Mouse (Mus musculus) ovary, postnatal 14 days (tissue): ENCODE measurements around the gene Slc9b1.

Source experiments
- DNase-seq: peaks from one replicate; pipeline ENCODE4 v3.0.0; 2022; ENCODE audit warnings: low spot score

The Slc9b1 gene

GRCm38 (mm10) chr3:135393186-135393585, 45.4 kb downstream of the Slc9b1 start:
- DNase-seq = no peak

- DNase-seq = no peak
These were observed 47.3 kb downstream of the Slc9b1 start for GRCm38 (mm10) chr3:135395085-135395484.

- DNase-seq = no peak
These were observed 48.3 kb downstream of the Slc9b1 start for GRCm38 (mm10) chr3:135396081-135396480.

GRCm38 (mm10) chr3:135397112-135397511, 49.3 kb downstream of the Slc9b1 start:
- no peak for DNase-seq

GRCm38 (mm10) chr3:135402201-135402658, 54.4 kb downstream of the Slc9b1 start:
- DNase-seq = peak; percentile 80

GRCm38 (mm10) chr3:135403211-135403610, 55.4 kb downstream of the Slc9b1 start:
- DNase-seq = no peak

- no peak for DNase-seq
These were observed 56.0 kb downstream of the Slc9b1 start for GRCm38 (mm10) chr3:135403856-135404255.

GRCm38 (mm10) chr3:135404599-135404998, 56.8 kb downstream of the Slc9b1 start:
- no peak for DNase-seq

- DNase-seq = no peak
These were observed 59.5 kb downstream of the Slc9b1 start for GRCm38 (mm10) chr3:135407351-135407750.

GRCm38 (mm10) chr3:135409219-135409618, 61.4 kb downstream of the Slc9b1 start:
- DNase-seq = no peak

GRCm38 (mm10) chr3:135411056-135411455, 63.2 kb downstream of the Slc9b1 start:
- DNase-seq = no peak

GRCm38 (mm10) chr3:135411824-135412223, 64.0 kb downstream of the Slc9b1 start:
- DNase-seq = no peak

GRCm38 (mm10) chr3:135417245-135417644, 69.4 kb downstream of the Slc9b1 start:
- DNase-seq = no peak

- DNase-seq = no peak
These were observed 70.0 kb downstream of the Slc9b1 start for GRCm38 (mm10) chr3:135417799-135418198.

- DNase-seq = no peak
These were observed 72.9 kb downstream of the Slc9b1 start for GRCm38 (mm10) chr3:135420542-135421309.

- DNase-seq = no peak
These were observed 73.4 kb downstream of the Slc9b1 start for GRCm38 (mm10) chr3:135421310-135421594.

GRCm38 (mm10) chr3:135422232-135422855, 74.5 kb downstream of the Slc9b1 start:
- DNase-seq = no peak

GRCm38 (mm10) chr3:135422856-135423607, 75.2 kb downstream of the Slc9b1 start:
- peak; percentile 74 for DNase-seq

GRCm38 (mm10) chr3:135423608-135424212, 75.9 kb downstream of the Slc9b1 start, which contains the start of gene Cisd2:
TSS of gene Cisd2 (minus strand) at chr3:135423925.
- DNase-seq = no peak

- no peak for DNase-seq
These were observed 89.2 kb downstream of the Slc9b1 start for GRCm38 (mm10) chr3:135436901-135437616.

- DNase-seq = peak; percentile 97
These were observed 90.1 kb downstream of the Slc9b1 start, which contains the start of gene Ube2d3 for GRCm38 (mm10) chr3:135437758-135438495. TSS of gene Ube2d3 (plus strand) at chr3:135438149.
